10 mouse cellular contexts compared by ENCODE assay signal in the genomic region with DNA sequence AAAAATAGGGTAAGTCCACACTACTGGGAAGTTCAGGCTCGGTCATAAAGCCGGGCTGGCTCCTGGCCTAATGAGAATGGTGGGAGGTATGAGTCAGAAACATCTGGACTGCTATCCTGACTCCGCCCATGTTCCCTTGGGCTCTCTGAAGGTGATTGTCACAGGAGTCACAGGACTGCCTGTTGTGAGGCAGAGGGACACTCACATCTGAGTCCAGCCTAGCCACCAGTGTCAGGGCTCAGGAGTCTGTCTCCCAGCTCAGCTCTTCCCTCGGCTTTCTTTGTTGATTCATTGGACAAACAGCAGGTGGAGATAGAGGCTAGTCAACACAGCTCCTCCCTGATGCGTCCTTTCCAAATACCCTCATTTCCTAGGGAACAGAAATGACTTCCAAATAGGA. TPM values are rescaled to one million over a fixed set of nuclear protein-coding genes. Genes with fewer than 3 reads are reported as not detected.
DNase-seq lines count a peak whose midpoint lies in the region; ATAC-seq and TF ChIP-seq lines count a peak whose summit lies in the region.
"Had no signal": no experiment of that assay in that cellular context is flagged by ENCODE, and none has a peak within 500 bp of the region (broad histone marks: within the 10 kb centered on the region; RNA-seq: fewer than 3 reads in every experiment).

No protein-coding gene starts in this region.

- no peaks in the 10 kb centered on the region for H3K9me3 ChIP-seq in limb, embryonic 13.5 days
- H3K9me3 ChIP-seq in limb, embryonic 10.5 days (replicated peaks) = no peaks in the 10 kb centered on the region
- H3K9me3 ChIP-seq in heart, embryonic 10.5 days = no peaks in the 10 kb centered on the region
- no peaks in the 10 kb centered on the region for H3K9me3 ChIP-seq in midbrain, postnatal 0 days (ENCODE audit: low read length)

- 21% methylated on average over 5 of the region's 5 CpGs for WGBS in limb, embryonic 13.5 days
- WGBS in limb, embryonic 10.5 days = 38% methylated on average over 5 of the region's 5 CpGs
- 41% methylated on average over 5 of the region's 5 CpGs for WGBS in heart, embryonic 10.5 days
- 55% methylated on average over 5 of the region's 5 CpGs for WGBS in midbrain, postnatal 0 days

- peaks cover 22% of the 10 kb centered on the region for H3K4me1 ChIP-seq in limb, embryonic 13.5 days
- peaks cover 45% of the 10 kb centered on the region for H3K4me1 ChIP-seq in limb, embryonic 10.5 days
- peaks cover 27% of the 10 kb centered on the region for H3K4me1 ChIP-seq in heart, embryonic 10.5 days
- H3K4me1 ChIP-seq in midbrain, postnatal 0 days (ENCODE audit: insufficient read depth, low read length) = no peaks in the 10 kb centered on the region

- peaks cover 36% of the 10 kb centered on the region for H3K27me3 ChIP-seq in limb, embryonic 13.5 days
- H3K27me3 ChIP-seq in limb, embryonic 10.5 days (ENCODE audit: low read depth, poor library complexity, severe bottlenecking) = peaks cover 37% of the 10 kb centered on the region
- peaks cover 31% of the 10 kb centered on the region for H3K27me3 ChIP-seq in heart, embryonic 10.5 days (ENCODE audit: insufficient read depth, poor library complexity, severe bottlenecking)
- no peaks in the 10 kb centered on the region for H3K27me3 ChIP-seq in midbrain, postnatal 0 days (ENCODE audit: insufficient read depth, low read length)

- H3K27ac ChIP-seq in limb, embryonic 13.5 days = no peak overlapping the region
- no peak overlapping the region for H3K27ac ChIP-seq in limb, embryonic 10.5 days
- no peak overlapping the region for H3K27ac ChIP-seq in heart, embryonic 10.5 days
- no peak overlapping the region for H3K27ac ChIP-seq in midbrain, postnatal 0 days (ENCODE audit: low read depth, low read length)

- DNase-seq in limb, embryonic 10.5 days (ENCODE audit: low spot score) = no peak
- DNase-seq in adrenal gland, adult 2 months = peak; percentile 69
- DNase-seq in heart, embryonic 10.5 days (ENCODE audit: low spot score) = peak; percentile 72
- DNase-seq in midbrain, postnatal 0 days (ENCODE audit: low spot score) = peak; percentile 69
- no peak for DNase-seq in testis, postnatal 10 days (ENCODE audit: low spot score)
- no peak for DNase-seq in right cerebral cortex, postnatal 14 days
- no peak for DNase-seq in lung, postnatal 25 days (ENCODE audit: low spot score)
- DNase-seq: right cerebral cortex, adult 18-20 months had no signal

- no peak overlapping the region for H3K4me2 ChIP-seq in limb, embryonic 13.5 days (replicated peaks)
- H3K4me2 ChIP-seq in midbrain, postnatal 0 days (ENCODE audit: low read depth, low read length, poor library complexity, severe bottlenecking) = no peak overlapping the region

- H3K9ac ChIP-seq in limb, embryonic 13.5 days = no peak overlapping the region
- H3K9ac ChIP-seq in midbrain, postnatal 0 days (replicated peaks; ENCODE audit: low read length, poor library complexity, severe bottlenecking) = no peak overlapping the region

- peak; percentile 16; the same call in 1 of the 2 replicates for ATAC-seq in limb, embryonic 13.5 days (ENCODE audit: low FRiP score, low read depth)
- no peak for ATAC-seq in midbrain, postnatal 0 days (ENCODE audit: low FRiP score)

- no peaks in the 10 kb centered on the region for H3K36me3 ChIP-seq in limb, embryonic 13.5 days
- no peaks in the 10 kb centered on the region for H3K36me3 ChIP-seq in limb, embryonic 10.5 days
- no peaks in the 10 kb centered on the region for H3K36me3 ChIP-seq in heart, embryonic 10.5 days
- no peaks in the 10 kb centered on the region for H3K36me3 ChIP-seq in midbrain, postnatal 0 days (ENCODE audit: insufficient read depth, low read length)

- H3K4me3 ChIP-seq in limb, embryonic 13.5 days = no peak overlapping the region
- H3K4me3 ChIP-seq in limb, embryonic 10.5 days = no peak overlapping the region
- H3K4me3 ChIP-seq in heart, embryonic 10.5 days = no peak overlapping the region
- no peak overlapping the region for H3K4me3 ChIP-seq in midbrain, postnatal 0 days (ENCODE audit: low read depth, low read length)

- TF ChIP-seq CTCF in midbrain, postnatal 0 days (IDR thresholded peaks at IDR 0.05) = peak; percentile 59

RNA-seq across cellular contexts. Expression of a gene that starts 4.1 kb away (rescaled TPM):
- polyA plus RNA-seq in limb, embryonic 13.5 days (2015; fragmentation: Nextera tagmentation; extraction: Ambion mirVana) = 3.1 and 3.4 TPM in 2 replicates
- polyA plus RNA-seq in limb, embryonic 10.5 days (2016; fragmentation: Nextera tagmentation; extraction: Ambion mirVana) = 1.7 TPM in 2 replicates
- under 1 TPM; 0.49 to 0.52 TPM for total RNA-seq in adrenal gland, adult 2 months (2021)
- polyA plus RNA-seq in adrenal gland, adult 2 months (2012; rRNA removed) = 0.77 and 1.0 TPM in 2 replicates
- 7.2 and 14.5 TPM in 2 replicates for polyA plus RNA-seq in heart, embryonic 10.5 days (2016; fragmentation: Nextera tagmentation; extraction: Ambion mirVana)
- 1.9 TPM in 2 replicates for total RNA-seq in midbrain, postnatal 0 days (2014; rRNA removed)
- 1.7 and 1.8 TPM in 2 replicates for polyA plus RNA-seq in midbrain, postnatal 0 days (2015; fragmentation: Nextera tagmentation; extraction: Ambion mirVana)

RNA-seq across cellular contexts. Expression of a gene that starts 19.7 kb away (rescaled TPM):
- 0.25 and 0.34 TPM in 2 replicates for polyA plus RNA-seq in limb, embryonic 13.5 days (2015; fragmentation: Nextera tagmentation; extraction: Ambion mirVana)
- 0.09 and 0.18 TPM in 2 replicates for polyA plus RNA-seq in limb, embryonic 10.5 days (2016; fragmentation: Nextera tagmentation; extraction: Ambion mirVana)
- total RNA-seq in adrenal gland, adult 2 months (2021) = 1 to 10 TPM in 1 of 2 experiments, under 1 TPM in 1; 0.58 to 1.0 TPM
- polyA plus RNA-seq in adrenal gland, adult 2 months (2012; rRNA removed) = 1.0 and 2.0 TPM in 2 replicates
- 0.06 and 0.50 TPM in 2 replicates for polyA plus RNA-seq in heart, embryonic 10.5 days (2016; fragmentation: Nextera tagmentation; extraction: Ambion mirVana)
- total RNA-seq in midbrain, postnatal 0 days (2014; rRNA removed) = 0.16 TPM in 1 of 2 replicates, not detected in the other
- not detected in 2 replicates for polyA plus RNA-seq in midbrain, postnatal 0 days (2015; fragmentation: Nextera tagmentation; extraction: Ambion mirVana)

RNA-seq across cellular contexts. Expression of a gene that starts 26.8 kb away (rescaled TPM):
- 2.6 and 2.7 TPM in 2 replicates for polyA plus RNA-seq in limb, embryonic 13.5 days (2015; fragmentation: Nextera tagmentation; extraction: Ambion mirVana)
- polyA plus RNA-seq in limb, embryonic 10.5 days (2016; fragmentation: Nextera tagmentation; extraction: Ambion mirVana) = 0.36 and 0.86 TPM in 2 replicates
- 1 to 10 TPM; 1.6 to 1.9 TPM for total RNA-seq in adrenal gland, adult 2 months (2021)
- polyA plus RNA-seq in adrenal gland, adult 2 months (2012; rRNA removed) = 7.6 TPM in 2 replicates
- polyA plus RNA-seq in heart, embryonic 10.5 days (2016; fragmentation: Nextera tagmentation; extraction: Ambion mirVana) = 0.73 and 1.0 TPM in 2 replicates
- total RNA-seq in midbrain, postnatal 0 days (2014; rRNA removed) = 2.3 and 5.9 TPM in 2 replicates
- polyA plus RNA-seq in midbrain, postnatal 0 days (2015; fragmentation: Nextera tagmentation; extraction: Ambion mirVana) = 1.4 and 1.9 TPM in 2 replicates

RNA-seq across cellular contexts. Expression of a gene that starts 30.8 kb away (rescaled TPM):
- not detected in 2 replicates for polyA plus RNA-seq in limb, embryonic 13.5 days (2015; fragmentation: Nextera tagmentation; extraction: Ambion mirVana)
- polyA plus RNA-seq in limb, embryonic 10.5 days (2016; fragmentation: Nextera tagmentation; extraction: Ambion mirVana) = not detected in 2 replicates
- total RNA-seq in adrenal gland, adult 2 months (2021) = not detected
- 0.18 and 0.49 TPM in 2 replicates for polyA plus RNA-seq in adrenal gland, adult 2 months (2012; rRNA removed)
- not detected in 2 replicates for polyA plus RNA-seq in heart, embryonic 10.5 days (2016; fragmentation: Nextera tagmentation; extraction: Ambion mirVana)
- total RNA-seq in midbrain, postnatal 0 days (2014; rRNA removed) = 0.49 TPM in 1 of 2 replicates, not detected in the other
- not detected in 2 replicates for polyA plus RNA-seq in midbrain, postnatal 0 days (2015; fragmentation: Nextera tagmentation; extraction: Ambion mirVana)
- polyA plus RNA-seq: limb, embryonic 11.5 days had no signal

Comparison
In these comparisons a context has a peak if more than half of its experiments do, and no peak if none do; other contexts are left out.
1. DNase-seq: peak in adrenal gland, adult 2 months (single experiment), heart, embryonic 10.5 days (single experiment) and midbrain, postnatal 0 days (single experiment); none in limb, embryonic 10.5 days (single experiment), testis, postnatal 10 days (single experiment), right cerebral cortex, postnatal 14 days (single experiment) and lung, postnatal 25 days (single experiment).